Mouse (Mus musculus): Measurements from ENCODE around the gene Syne1. TPM values are rescaled to one million over a fixed set of nuclear protein-coding genes. Genes with fewer than 3 reads are reported as not detected.

Syne1 gene
- total RNA-seq, 2 experiments from 2014 or later = 56.2 to 61.6 TPM

Other genes with a start within 250 kb of the Syne1 start
- gene Myct1, start 42.3 kb upstream of the Syne1 start, total RNA-seq (2021) = 10 to 100 TPM; 12.3 to 18.9 TPM
- gene Vip, start 87.7 kb upstream of the Syne1 start, total RNA-seq (2021) = not detected

Data from heart, postnatal 36 days (tissue).